Mouse (Mus musculus) frontal cortex, postnatal 14 days (tissue): Measurements from ENCODE around the gene Ankrd16.
A peak's percentile ranks its signal among the peaks of the same experiment; 100 is the strongest.

Source experiments
- DNase-seq, 2 experiments: peaks; one replicate each; pipeline ENCODE4 v3.0.0; 2022; ENCODE audit warnings: low spot score in 2 of 2

Ankrd16 gene

GRCm38 (mm10) chr2:11777091-11778068, at the start of gene Ankrd16, which contains the start of gene Fbh1:
Gene Ankrd16 (plus strand): TSS chr2:11777876.
Gene Fbh1 (minus strand): TSS chr2:11777582.
- peak; percentile 99 to 100 for DNase-seq

- no peak for DNase-seq
Measured at GRCm38 (mm10) chr2:11729091-11729490, 48.6 kb upstream of the Ankrd16 start.

- no peak for DNase-seq
Measured at GRCm38 (mm10) chr2:11732978-11733377, 44.7 kb upstream of the Ankrd16 start.

GRCm38 (mm10) chr2:11735853-11736252, 41.8 kb upstream of the Ankrd16 start:
- DNase-seq = no peak

- no peak for DNase-seq
Measured at GRCm38 (mm10) chr2:11738794-11739193, 38.9 kb upstream of the Ankrd16 start.

- no peak for DNase-seq
Measured at GRCm38 (mm10) chr2:11739516-11740051, 38.1 kb upstream of the Ankrd16 start.

GRCm38 (mm10) chr2:11762541-11762940, 15.1 kb upstream of the Ankrd16 start:
- DNase-seq = no peak

- no peak for DNase-seq
Measured at GRCm38 (mm10) chr2:11765694-11766093, 12.0 kb upstream of the Ankrd16 start.

- no peak for DNase-seq
Measured at GRCm38 (mm10) chr2:11766485-11767160, 11.1 kb upstream of the Ankrd16 start.

- peak in 1 of 2 experiments; percentile 10 for DNase-seq
Measured at GRCm38 (mm10) chr2:11767161-11767545, 10.5 kb upstream of the Ankrd16 start.

GRCm38 (mm10) chr2:11771701-11772100, 6.0 kb upstream of the Ankrd16 start:
- no peak for DNase-seq

- no peak for DNase-seq
Measured at GRCm38 (mm10) chr2:11772401-11772800, 5.3 kb upstream of the Ankrd16 start.

- DNase-seq = no peak
Measured at GRCm38 (mm10) chr2:11774426-11774825, 3.2 kb upstream of the Ankrd16 start.

- no peak for DNase-seq
Measured at GRCm38 (mm10) chr2:11775121-11775520, 2.6 kb upstream of the Ankrd16 start.

- DNase-seq = no peak
Measured at GRCm38 (mm10) chr2:11776415-11776814, 1.3 kb upstream of the Ankrd16 start.

GRCm38 (mm10) chr2:11778087-11778823, 579 bp downstream of the Ankrd16 start:
- DNase-seq = peak; percentile 75 to 76

GRCm38 (mm10) chr2:11784159-11784558, 6.5 kb downstream of the Ankrd16 start:
- DNase-seq = no peak

- DNase-seq = no peak
Measured at GRCm38 (mm10) chr2:11794668-11795067, 17.0 kb downstream of the Ankrd16 start.

GRCm38 (mm10) chr2:11797930-11798364, 20.3 kb downstream of the Ankrd16 start:
- DNase-seq = no peak

- DNase-seq = no peak
Measured at GRCm38 (mm10) chr2:11801299-11801930, 23.7 kb downstream of the Ankrd16 start.
